Mouse (Mus musculus) neutrophil, adult 59 days (primary cell): ENCODE results near the gene Olfr322. TPM values are rescaled to one million over a fixed set of nuclear protein-coding genes. Genes with fewer than 3 reads are reported as not detected.

Experiments
- total RNA-seq, 2 experiments: library from RNA; stranded (reverse); gene quantifications; 1 replicate in 1 of 2; 2 replicates in 1 of 2; pipeline ENCODE4 v1.2.4; 2023

Gene Olfr322
- under 1 TPM in 1 of 2 experiments, not detected in 1; 0.07 TPM for total RNA-seq

DNA sequence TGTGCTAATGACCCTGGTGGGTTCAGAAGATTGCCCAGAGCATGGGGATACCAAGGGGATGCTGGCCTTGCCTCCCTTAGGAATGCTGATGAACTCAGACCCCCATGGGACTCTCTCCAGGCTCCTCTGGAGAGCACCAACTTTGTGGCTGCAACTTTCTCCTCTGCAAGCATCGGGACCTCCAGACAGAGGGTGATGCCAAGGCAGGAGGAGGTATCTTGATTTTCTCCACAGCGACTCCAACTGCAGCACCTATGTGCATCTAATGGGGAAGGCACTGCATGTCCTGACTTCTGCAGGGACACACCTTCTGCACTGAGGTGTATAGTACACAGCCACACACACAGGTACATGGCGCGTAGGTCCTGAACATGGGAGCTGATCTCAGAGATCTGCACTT, at the start of gene Olfr322:
Olfr322 (plus strand) TSS at position 187 of the 400 bp plus-strand sequence.

GRCm38 (mm10) chr11:58615975-58616374, 42.6 kb upstream of the Olfr322 start, which contains the start of gene 2210407C18Rik:
Gene 2210407C18Rik, minus strand, starts transcription at chr11:58616075.

DNA sequence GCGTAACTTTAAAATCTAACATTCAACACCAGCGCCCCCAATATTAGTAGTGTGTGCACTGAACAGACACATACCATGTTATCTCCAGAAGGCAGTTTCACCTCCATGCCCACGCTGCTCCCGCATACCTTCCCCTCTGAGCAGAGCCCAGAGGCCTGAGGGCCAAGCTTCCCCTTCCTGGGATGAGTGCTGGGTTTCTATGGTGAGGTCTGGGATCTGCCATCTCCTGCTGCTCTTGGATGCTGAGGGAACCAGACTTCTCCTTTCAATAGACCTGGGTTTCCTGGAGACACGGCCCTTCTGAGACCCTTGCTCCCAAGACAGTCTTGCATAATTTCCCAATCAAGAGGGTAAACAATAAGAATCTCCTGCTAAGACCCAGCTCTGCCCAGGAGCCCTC, 28.2 kb upstream of the Olfr322 start, which contains the start of gene Olfr323:
Olfr323 (minus strand) TSS at position 101 of the 400 bp plus-strand sequence.

GRCm38 (mm10) chr11:58640272-58640867, 18.2 kb upstream of the Olfr322 start, which contains the start of gene Trim58:
Gene Trim58, plus strand, starts transcription at chr11:58640465.

GRCm38 (mm10) chr11:58680799-58681198, 22.2 kb downstream of the Olfr322 start, which contains the start of gene Olfr320:
Gene Olfr320, plus strand, starts transcription at chr11:58681099.

DNA sequence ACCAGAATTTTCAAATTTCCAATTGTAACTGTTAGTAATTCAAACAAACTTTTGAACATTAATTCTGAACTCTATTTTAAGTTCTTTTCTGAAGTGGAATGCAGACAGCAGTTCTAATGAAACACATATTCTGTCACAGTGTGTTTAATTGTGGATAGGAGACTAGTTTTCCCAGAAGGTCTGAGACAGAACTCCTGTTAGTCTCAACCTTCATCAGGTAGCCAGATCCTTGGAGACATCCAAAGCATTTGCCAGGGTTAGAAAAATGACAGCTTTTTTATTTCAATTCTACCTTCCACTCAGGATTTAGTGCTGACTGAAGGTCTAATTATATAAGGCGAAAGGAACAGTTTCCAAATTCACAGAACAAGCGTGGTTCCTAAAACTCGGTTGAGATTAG, 40.3 kb downstream of the Olfr322 start, which contains the start of gene Olfr319:
Olfr319 (plus strand) TSS at position 301 of the 400 bp plus-strand sequence.

Other genes starting within 250 kb of the Olfr322 start
- not detected for gene 1810065E05Rik, start 237.7 kb upstream of the Olfr322 start, total RNA-seq
- not detected for gene Gm12253, start 226.2 kb upstream of the Olfr322 start, total RNA-seq
- gene Lypd9, start 205.9 kb upstream of the Olfr322 start, total RNA-seq = not detected
- not detected for gene Olfr30, start 196.5 kb upstream of the Olfr322 start, total RNA-seq
- gene Olfr332, start 166.2 kb upstream of the Olfr322 start, total RNA-seq = not detected
- not detected for gene Olfr331, start 156.2 kb upstream of the Olfr322 start, total RNA-seq
- not detected for gene Olfr330, start 123.9 kb upstream of the Olfr322 start, total RNA-seq
- gene Olfr329-ps, start 112.4 kb upstream of the Olfr322 start, total RNA-seq = not detected
- under 1 TPM; 0.16 to 0.44 TPM for gene Olfr328, start 103.1 kb upstream of the Olfr322 start, total RNA-seq
- gene Olfr224, start 88.2 kb upstream of the Olfr322 start, total RNA-seq = not detected
- not detected for gene Olfr325, start 81.1 kb upstream of the Olfr322 start, total RNA-seq
- not detected for gene Olfr324, start 63.7 kb upstream of the Olfr322 start, total RNA-seq
- gene 2210407C18Rik, start 42.7 kb upstream of the Olfr322 start, total RNA-seq = not detected
- gene Olfr323, start 28.3 kb upstream of the Olfr322 start, total RNA-seq = not detected
- gene Trim58, start 18.3 kb upstream of the Olfr322 start, total RNA-seq = 1 to 10 TPM in 1 of 2 experiments, under 1 TPM in 1; 0.88 to 1.2 TPM
- not detected for gene Olfr320, start 22.3 kb downstream of the Olfr322 start, total RNA-seq
- not detected for gene Olfr319, start 40.4 kb downstream of the Olfr322 start, total RNA-seq
- under 1 TPM; 0.11 to 0.18 TPM for gene Olfr318, start 65.2 kb downstream of the Olfr322 start, total RNA-seq
- not detected for gene Olfr317, start 80.4 kb downstream of the Olfr322 start, total RNA-seq
- gene Olfr316, start 94.0 kb downstream of the Olfr322 start, total RNA-seq = not detected
- not detected for gene Olfr315, start 114.4 kb downstream of the Olfr322 start, total RNA-seq
- gene Olfr314, start 124.2 kb downstream of the Olfr322 start, total RNA-seq = not detected
- not detected for gene Fam183b, start 143.2 kb downstream of the Olfr322 start, total RNA-seq
- gene Olfr313, start 156.2 kb downstream of the Olfr322 start, total RNA-seq = not detected
- gene Olfr312, start 170.5 kb downstream of the Olfr322 start, total RNA-seq = not detected
- gene Olfr311, start 180.5 kb downstream of the Olfr322 start, total RNA-seq = not detected
- gene Gm12258, start 188.4 kb downstream of the Olfr322 start, total RNA-seq = 1 to 10 TPM; 1.6 to 2.4 TPM
- gene 2810021J22Rik, start 208.4 kb downstream of the Olfr322 start, total RNA-seq = 1 to 10 TPM; 2.2 to 3.8 TPM
- gene Zfp39, start 245.4 kb downstream of the Olfr322 start, total RNA-seq = 1 to 10 TPM; 4.5 to 4.9 TPM